Mouse (Mus musculus) c-Kit-positive CD71-positive TER-119-negative erythroid progenitor cells, embryonic 14.5 days (primary cell): ENCODE measurements at regions not wholly inside any gene's neighbourhood (a gene's known extent, or its start where the extent isn't known, plus 50 kb on each side); places are given as distances from the start of the nearest gene placed in this dataset.
A peak's percentile ranks its signal among the peaks of the same experiment; 100 is the strongest.
"Not testable (repeated sequence)": the region's sequence is repeated elsewhere in the genome, so short reads cannot be mapped to it uniquely, and the experiment has no call there.

ENCODE experiments used
- DNase-seq: peaks from one replicate; pipeline ENCODE4 v3.0.0-alpha.2; 2013; ENCODE audit warnings: low read depth

DNA sequence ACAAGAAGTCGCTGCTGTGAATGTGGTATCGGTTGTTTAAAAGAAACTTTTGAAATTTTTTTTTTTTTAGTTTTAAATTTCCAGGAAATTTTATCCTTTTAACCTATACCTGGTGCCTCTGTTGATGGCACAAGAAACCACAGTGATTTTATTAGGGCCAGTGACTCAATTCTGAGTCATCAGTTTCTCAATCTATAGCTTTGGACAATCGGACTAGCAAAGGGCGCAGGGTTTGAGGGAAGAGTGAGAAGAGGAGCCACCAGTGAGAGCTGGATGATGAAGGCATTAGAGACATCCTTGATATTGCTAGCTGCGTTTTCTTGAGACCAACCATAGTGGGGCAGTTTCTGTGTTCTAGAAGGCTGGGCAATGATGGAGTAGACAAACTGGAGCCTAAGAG, 55.4 kb upstream of the Il33 start:
- DNase-seq, result no peak

- DNase-seq, result not testable (repeated sequence)
Measured at GRCm38 (mm10) chr19:29868681-29869080, 55.9 kb upstream of the Ranbp6 start.

DNA sequence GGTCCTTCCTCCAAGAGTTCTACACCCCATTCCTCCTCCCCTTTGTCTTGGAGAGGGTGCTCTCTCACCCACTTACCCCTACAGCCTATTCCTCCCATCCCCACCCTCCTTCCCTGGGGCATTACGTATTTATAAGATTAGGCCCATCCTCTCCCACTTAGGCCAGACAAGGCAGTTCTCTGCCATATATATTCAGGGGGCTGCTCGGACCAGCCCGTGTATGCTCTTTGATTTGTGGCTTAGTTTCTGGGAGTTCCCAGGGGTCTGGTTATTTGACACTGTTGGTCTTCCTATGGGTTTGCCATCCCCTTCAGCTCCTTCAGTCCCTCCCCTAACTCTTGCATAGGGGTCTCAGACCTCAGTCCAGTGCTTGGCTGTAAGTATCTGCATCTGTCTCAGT, 54.0 kb upstream of the Ranbp6 start:
- no peak for DNase-seq

DNA sequence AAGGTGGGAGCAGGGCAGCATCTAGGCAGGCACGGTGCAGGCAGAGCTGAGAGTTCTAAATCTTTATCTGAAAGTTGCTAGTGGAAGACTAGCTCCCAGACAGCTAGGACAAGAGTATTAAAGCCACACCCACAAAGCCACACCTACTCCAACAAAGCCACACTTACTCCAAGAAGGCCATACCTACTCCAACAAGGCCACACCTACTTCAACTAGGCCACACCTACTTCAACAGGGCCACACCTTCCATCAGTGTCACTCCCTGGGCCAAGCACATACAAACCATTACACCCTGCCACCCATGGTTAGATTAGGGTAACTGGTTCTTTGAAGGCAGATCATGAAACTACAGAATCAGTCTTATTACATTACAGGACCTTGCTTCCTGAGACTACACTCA, 52.4 kb upstream of the Ranbp6 start:
- DNase-seq, result peak; percentile 34

- no peak for DNase-seq
Measured at GRCm38 (mm10) chr19:29862808-29863207, 50.0 kb upstream of the Ranbp6 start.
